Mouse (Mus musculus) lung, embryonic 14.5 days (tissue): ENCODE measurements around the gene Galp. TPM values are rescaled to one million over a fixed set of nuclear protein-coding genes. Genes with fewer than 3 reads are reported as not detected.

ENCODE experiments used
- ATAC-seq: fragments of 200-750 bp; cut with Nextera tagmentation; 2 replicates; pipeline ENCODE4 v1.8.0; 2017; ENCODE audit warnings: mild to moderate bottlenecking, moderate TSS enrichment, moderate library complexity; ENCODE audit not compliant: insufficient read depth
- DNase-seq: peaks from one replicate; pipeline ENCODE4 v3.0.0-alpha.2; 2015
- H3K27ac ChIP-seq: fragments of 300-500 bp; sonication (generic); 2 replicates; pipeline ENCODE4 v1.5.1; 2014; ENCODE audit warnings: low read depth, mild to moderate bottlenecking, moderate library complexity
- H3K27me3 ChIP-seq: fragments of 300-500 bp; sonication (generic); 2 replicates; pipeline ENCODE4 v1.6.1; 2014; ENCODE audit warnings: low read length, control low read depth; ENCODE audit not compliant: insufficient read depth
- H3K36me3 ChIP-seq: fragments of 300-500 bp; sonication (generic); 2 replicates; pipeline ENCODE4 v1.6.1; 2014; ENCODE audit warnings: control low read depth; ENCODE audit not compliant: insufficient read depth
- H3K4me1 ChIP-seq: fragments of 300-500 bp; sonication (generic); 2 replicates; pipeline ENCODE4 v1.6.1; 2014; ENCODE audit warnings: antibody characterized with exemption, control low read depth; ENCODE audit not compliant: insufficient read depth
- H3K4me2 ChIP-seq: fragments of 300-500 bp; sonication (generic); 2 replicates; pipeline ENCODE4 v1.6.1; 2014; ENCODE audit warnings: mild to moderate bottlenecking
- H3K4me3 ChIP-seq: fragments of 300-500 bp; sonication (generic); 2 replicates; pipeline ENCODE4 v1.5.1; 2014; ENCODE audit warnings: low read depth, low read length
- H3K9ac ChIP-seq: fragments of 300-500 bp; sonication (generic); 2 replicates; pipeline ENCODE4 v1.6.1; 2014
- H3K9me3 ChIP-seq: fragments of 300-500 bp; sonication (generic); 2 replicates; pipeline ENCODE4 v1.6.1; 2016; ENCODE audit warnings: low read depth, low read length, control low read depth
- CTCF ChIP-seq: IDR thresholded peaks from 2 replicates; pipeline ENCODE4 v1.5.1; 2016; ENCODE audit warnings: antibody characterized with exemption, low read depth
- WGBS: fragments of 180-500 bp; shearing (Covaris S2); extraction: QIAGEN DNeasy Blood & Tissue Kit; methylation state at CpG from one replicate; pipeline ENCODE4 v1.1.7; 2014; 5-methylcytosine and 5-hydroxymethylcytosine counted together
- polyA plus RNA-seq: library from polyadenylated mRNA; unstranded; fragments of >200 nt; fragmentation: Nextera tagmentation; extraction: Ambion mirVana; gene quantifications from 2 replicates; pipeline ENCODE4 v1.2.1, GENCODE M21; 2014

The Galp gene
- polyA plus RNA-seq, 1 experiment from 2014 or later = not detected

GRCm38 (mm10) chr7:6169403-6169802, 27.5 kb upstream of the Galp start:
- no peak for TF ChIP-seq CTCF
- Histone ChIP-seq H3K36me3 (no peaks in the 10 kb centered on the region), H3K27ac (no peak overlapping the region), H3K9ac (no peak overlapping the region), H3K4me3 (no peak overlapping the region), H3K4me2 (no peak overlapping the region), H3K9me3 (no peaks in the 10 kb centered on the region), H3K27me3 (no peaks in the 10 kb centered on the region), H3K4me1 (no peaks in the 10 kb centered on the region)
- ATAC-seq (no peak), DNase-seq (no peak)
- WGBS = 55% methylated on average over 3 of the region's 3 CpGs

DNA sequence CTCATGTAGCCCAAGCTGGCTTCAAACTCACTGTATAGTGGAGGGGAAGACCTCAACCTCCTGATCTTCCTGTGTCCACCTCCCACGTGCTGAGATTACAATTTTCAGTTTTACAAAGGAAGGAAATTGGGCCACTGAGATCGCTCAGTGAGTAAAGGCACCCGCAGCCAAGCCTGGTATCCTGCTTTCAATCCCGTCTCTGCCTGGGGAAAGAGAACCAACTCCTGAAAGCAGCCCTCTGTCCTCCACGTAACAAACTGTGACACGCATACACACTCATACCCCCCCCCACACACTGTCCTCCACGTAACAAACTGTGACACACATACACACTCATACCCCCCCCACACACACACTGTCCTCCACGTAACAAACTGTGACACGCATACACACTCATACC, 26.5 kb upstream of the Galp start:
- H3K27me3 ChIP-seq = no peaks in the 10 kb centered on the region
- no peak for ATAC-seq
- H3K27ac ChIP-seq = no peak overlapping the region
- no peak overlapping the region for H3K4me2 ChIP-seq
- TF ChIP-seq CTCF = no peak
- H3K4me1 ChIP-seq = no peaks in the 10 kb centered on the region
- no peak for DNase-seq
- H3K36me3 ChIP-seq = 0 out of 2 replicates have a peak, but pooled peaks cover 7% of the 10 kb centered on the region
- 69% methylated on average over 9 of the region's 9 CpGs for WGBS
- no peak overlapping the region for H3K9ac ChIP-seq
- H3K9me3 ChIP-seq = no peaks in the 10 kb centered on the region
- no peak overlapping the region for H3K4me3 ChIP-seq

DNA sequence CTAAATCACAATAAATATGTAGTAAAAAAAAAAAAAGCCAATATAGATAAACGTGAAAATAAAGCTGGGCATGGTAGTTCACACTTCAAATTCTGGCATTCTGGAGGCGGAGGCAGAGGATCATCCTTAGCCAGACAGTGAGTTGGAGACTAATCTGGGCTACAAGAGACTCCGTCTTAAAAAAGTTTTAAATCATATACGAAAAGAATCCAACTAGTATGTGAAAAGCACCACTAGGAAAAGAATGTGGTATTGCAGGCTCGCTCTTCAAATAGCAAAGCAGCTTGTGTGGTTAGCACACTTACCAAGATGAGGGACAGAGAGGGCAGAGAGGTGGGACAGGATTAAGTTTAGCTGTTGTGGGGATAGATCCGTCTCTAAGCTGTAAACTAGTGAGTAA, 26.0 kb upstream of the Galp start:
- H3K27ac ChIP-seq = peak overlapping the region; percentile 55
- H3K4me3 ChIP-seq = 0 out of 2 replicates have a peak overlapping the region, but pooled peaks have one; percentile 69
- peak overlapping the region; percentile 48 for H3K9ac ChIP-seq
- 35% methylated on average over 6 of the region's 6 CpGs for WGBS
- DNase-seq = peak; percentile 34
- no peaks in the 10 kb centered on the region for H3K9me3 ChIP-seq
- no peaks in the 10 kb centered on the region for H3K27me3 ChIP-seq
- H3K4me1 ChIP-seq = no peaks in the 10 kb centered on the region
- ATAC-seq = no peak
- no peak for TF ChIP-seq CTCF
- H3K4me2 ChIP-seq = peak overlapping the region; percentile 95
- 0 out of 2 replicates have a peak, but pooled peaks cover 12% of the 10 kb centered on the region for H3K36me3 ChIP-seq

GRCm38 (mm10) chr7:6171444-6172005, 25.4 kb upstream of the Galp start:
- Histone ChIP-seq H3K4me3 (peak overlapping the region; percentile 69), H3K4me1 (no peaks in the 10 kb centered on the region), H3K4me2 (peak overlapping the region; percentile 95), H3K36me3 (0 out of 2 replicates have a peak, but pooled peaks cover 14% of the 10 kb centered on the region), H3K27ac (peak overlapping the region; percentile 55), H3K27me3 (no peaks in the 10 kb centered on the region), H3K9me3 (no peaks in the 10 kb centered on the region), H3K9ac (peak overlapping the region; percentile 48)
- WGBS = 1% methylated on average over 24 of the region's 24 CpGs
- peak; percentile 47 for TF ChIP-seq CTCF
- ATAC-seq = peak; percentile 44
- peak; percentile 81 for DNase-seq

GRCm38 (mm10) chr7:6172006-6172649, 24.8 kb upstream of the Galp start, which contains the start of gene Zfp444:
Gene Zfp444 (plus strand): TSS chr7:6172226.
- DNase-seq (peak; percentile 98), ATAC-seq (peak; percentile 99)
- peak within 1 kb of the TSS; percentile 55 for H3K27ac ChIP-seq
- WGBS = under 1% methylated on average over 37 of the region's 37 CpGs
- H3K36me3 ChIP-seq = 0 out of 2 replicates have a peak, but pooled peaks cover 17% of the 10 kb centered on the region
- H3K27me3 ChIP-seq = no peaks in the 10 kb centered on the region
- peak within 1 kb of the TSS; percentile 95 for H3K4me2 ChIP-seq
- peak within 1 kb of the TSS; percentile 79 for H3K9ac ChIP-seq
- H3K4me1 ChIP-seq = no peaks in the 10 kb centered on the region
- peak within 1 kb of the TSS; percentile 69 for H3K4me3 ChIP-seq
- no peaks in the 10 kb centered on the region for H3K9me3 ChIP-seq
- no peak for TF ChIP-seq CTCF

GRCm38 (mm10) chr7:6172674-6173244, 24.1 kb upstream of the Galp start:
- H3K27ac ChIP-seq = peak overlapping the region; percentile 43
- peak overlapping the region; percentile 69 for H3K4me3 ChIP-seq
- ATAC-seq = peak; percentile 38
- TF ChIP-seq CTCF = no peak
- no peaks in the 10 kb centered on the region for H3K9me3 ChIP-seq
- peak overlapping the region; percentile 95 for H3K4me2 ChIP-seq
- H3K4me1 ChIP-seq = no peaks in the 10 kb centered on the region
- WGBS = under 1% methylated on average over 28 of the region's 28 CpGs
- peak overlapping the region; percentile 79 for H3K9ac ChIP-seq
- H3K36me3 ChIP-seq = 0 out of 2 replicates have a peak, but pooled peaks cover 17% of the 10 kb centered on the region
- DNase-seq = peak; percentile 39
- no peaks in the 10 kb centered on the region for H3K27me3 ChIP-seq

- WGBS = 71% methylated on average over 8 of the region's 8 CpGs
- H3K4me3 ChIP-seq = no peak overlapping the region
- ATAC-seq = no peak
- H3K9me3 ChIP-seq = no peaks in the 10 kb centered on the region
- no peaks in the 10 kb centered on the region for H3K27me3 ChIP-seq
- H3K4me2 ChIP-seq = peak overlapping the region; percentile 95
- no peak overlapping the region for H3K9ac ChIP-seq
- TF ChIP-seq CTCF = no peak
- no peak overlapping the region for H3K27ac ChIP-seq
- DNase-seq = no peak
- 0 out of 2 replicates have a peak, but pooled peaks cover 19% of the 10 kb centered on the region for H3K36me3 ChIP-seq
- no peaks in the 10 kb centered on the region for H3K4me1 ChIP-seq
Measured at GRCm38 (mm10) chr7:6173872-6174271, 23.0 kb upstream of the Galp start.
